Mouse (Mus musculus) monocyte, adult 2 months (primary cell): ENCODE measurements around the gene Gm49510.
A peak's percentile ranks its signal among the peaks of the same experiment; 100 is the strongest.

Source experiments
- DNase-seq, 2 experiments: peaks; one replicate each; pipeline ENCODE4 v3.0.0; 2022; ENCODE audit warnings: low spot score in 2 of 2, low read depth in 1 of 2

The Gm49510 gene

DNA sequence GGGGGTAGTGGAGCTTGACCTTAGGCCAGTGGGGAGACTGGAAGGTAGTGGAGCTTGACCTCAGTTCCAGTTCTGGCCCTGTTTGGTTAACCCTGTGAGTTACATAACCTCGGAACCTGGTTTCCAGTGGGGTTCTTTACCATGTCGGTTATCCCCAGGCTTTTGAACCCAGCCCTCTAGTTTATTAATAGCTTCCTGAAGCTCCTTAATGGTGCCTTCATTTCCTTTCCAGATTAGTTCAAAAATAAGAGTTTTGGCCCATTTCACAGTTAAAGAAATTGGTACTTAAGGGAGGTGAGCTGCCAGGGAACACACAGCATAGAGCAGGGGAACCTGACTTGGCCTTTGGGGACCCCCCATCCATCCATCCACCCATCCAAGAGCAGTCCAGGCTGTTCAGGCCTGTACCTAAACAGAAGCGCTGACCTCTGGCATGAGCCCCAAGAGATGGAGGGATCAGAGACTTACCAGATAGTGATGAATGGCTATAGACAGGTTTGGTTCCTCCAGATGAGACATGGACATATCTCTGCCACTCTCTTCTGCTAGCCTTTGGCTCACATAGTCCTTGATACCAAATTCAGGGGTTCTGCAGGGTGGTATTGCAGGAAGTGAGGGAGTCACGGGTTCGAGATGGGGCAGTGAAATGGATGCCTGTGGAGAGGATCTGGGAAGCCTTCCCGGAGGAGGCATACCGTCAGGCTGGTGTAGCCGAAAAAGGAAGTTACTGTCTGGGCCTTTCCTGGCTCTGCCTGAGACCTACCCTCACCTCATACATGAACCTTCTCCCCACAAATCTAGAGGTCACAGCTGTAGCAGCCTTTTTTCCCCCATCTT lies 15.6 kb downstream of the Gm49510 start:
- DNase-seq, result no peak

DNA sequence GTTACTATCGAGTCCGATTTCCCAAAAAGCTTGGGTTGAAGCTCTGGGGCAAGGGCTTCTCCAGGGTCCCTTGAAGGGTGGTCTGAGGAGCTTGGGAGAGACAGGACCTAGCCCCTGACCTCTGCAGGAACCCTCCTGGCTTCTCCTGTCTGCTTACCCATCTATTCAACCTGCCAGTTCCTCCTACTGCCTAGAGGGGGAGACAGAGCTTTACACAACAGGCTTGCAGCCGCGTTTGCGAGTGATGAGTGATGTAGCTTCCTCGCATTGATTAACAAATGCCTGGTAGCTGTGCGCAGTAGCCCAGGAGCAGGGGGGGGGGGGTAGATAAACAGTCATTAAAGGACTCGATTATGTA lies 16.2 kb downstream of the Gm49510 start:
- DNase-seq, result peak in 1 of 2 experiments; percentile 43

DNA sequence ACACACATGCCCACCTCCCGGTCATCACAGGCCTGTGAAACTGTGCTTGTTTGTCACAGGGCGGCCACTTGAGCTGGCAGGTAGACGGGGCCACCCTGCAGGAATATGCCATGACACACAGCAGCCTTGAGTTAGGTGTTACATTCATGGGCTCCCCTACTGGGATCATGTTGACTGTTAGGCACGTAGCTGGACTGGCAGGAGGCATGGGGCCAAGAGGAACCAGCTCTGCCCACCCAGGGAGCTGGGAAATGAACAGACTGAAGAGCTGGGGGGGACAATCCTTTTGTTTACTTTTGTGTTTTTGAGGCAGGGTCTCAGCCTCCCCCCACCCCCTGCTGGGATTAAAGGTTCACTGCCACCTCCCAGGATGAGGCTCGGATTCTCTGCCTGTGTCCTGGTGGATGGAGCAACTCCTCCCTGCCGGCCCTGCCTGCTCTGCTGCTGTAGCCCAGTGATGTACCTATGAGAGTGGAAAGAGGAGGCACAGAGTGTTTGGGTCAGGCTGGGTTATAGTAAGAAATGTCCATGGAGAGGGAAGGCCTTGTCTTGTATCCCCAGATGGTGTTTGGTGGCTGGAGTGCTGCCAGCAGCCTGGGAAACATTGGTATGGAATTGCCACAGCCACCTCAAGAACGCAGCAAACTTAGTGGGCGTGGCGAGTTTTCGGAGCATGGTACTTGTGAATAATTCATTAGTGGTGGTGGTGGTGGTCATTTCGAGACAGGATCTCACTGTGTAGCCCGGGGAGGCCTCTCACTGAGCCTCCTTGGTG lies 16.8 kb downstream of the Gm49510 start:
- DNase-seq, result no peak

DNA sequence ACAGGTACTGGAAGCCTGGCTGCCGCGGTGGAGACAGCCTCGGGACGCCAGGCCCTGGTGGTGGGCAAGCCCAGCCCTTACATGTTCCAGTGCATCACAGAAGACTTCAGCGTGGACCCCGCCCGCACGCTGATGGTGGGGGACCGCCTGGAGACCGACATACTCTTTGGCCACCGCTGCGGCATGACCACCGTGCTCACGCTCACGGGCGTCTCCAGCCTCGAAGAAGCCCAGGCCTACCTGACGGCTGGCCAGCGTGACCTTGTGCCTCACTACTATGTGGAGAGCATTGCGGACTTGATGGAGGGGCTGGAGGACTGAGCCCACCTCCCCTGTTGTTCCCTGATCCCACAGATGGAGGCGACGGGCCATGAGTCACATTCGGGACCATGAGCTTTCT lies 18.7 kb downstream of the Gm49510 start:
- no peak for DNase-seq

DNA sequence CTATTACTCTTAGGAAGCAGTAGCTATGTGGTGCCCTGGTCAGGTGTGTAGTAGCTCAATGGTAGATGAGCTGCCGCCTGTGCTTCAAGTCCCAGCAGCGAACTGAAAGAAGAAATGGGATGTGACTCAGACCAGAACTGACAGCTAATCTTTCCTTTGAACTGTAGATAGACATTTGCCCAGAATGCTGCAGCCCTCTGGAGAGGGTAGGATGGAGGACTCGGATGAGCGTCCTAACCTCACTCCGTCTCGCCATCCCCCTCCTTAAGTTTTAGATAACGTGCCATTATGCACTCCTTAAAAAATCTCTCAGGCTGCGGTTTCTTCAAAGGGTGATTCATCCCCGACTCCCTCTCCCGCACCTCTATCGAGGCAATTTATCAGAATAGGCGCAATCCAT lies 20.4 kb downstream of the Gm49510 start:
- no peak for DNase-seq

DNA sequence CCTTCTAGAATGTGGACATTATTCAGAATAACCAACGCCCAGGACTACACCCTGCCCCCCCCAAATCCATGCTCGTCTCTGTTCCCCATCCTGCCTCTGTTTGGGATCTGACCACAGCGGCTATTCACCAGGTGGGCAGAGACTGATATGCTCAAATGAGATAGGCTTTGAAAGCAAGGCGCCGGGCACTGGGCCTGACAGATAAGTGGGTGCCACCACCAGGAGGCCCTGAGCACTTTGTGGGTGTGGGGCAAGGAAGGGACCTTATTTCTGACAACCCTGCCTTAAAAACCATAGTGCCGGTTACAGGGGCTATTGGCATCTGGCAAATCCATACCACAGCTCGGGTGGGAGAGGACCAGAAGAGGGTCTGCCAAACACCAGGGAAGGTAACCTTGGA lies 23.2 kb downstream of the Gm49510 start:
- DNase-seq, result no peak

DNA sequence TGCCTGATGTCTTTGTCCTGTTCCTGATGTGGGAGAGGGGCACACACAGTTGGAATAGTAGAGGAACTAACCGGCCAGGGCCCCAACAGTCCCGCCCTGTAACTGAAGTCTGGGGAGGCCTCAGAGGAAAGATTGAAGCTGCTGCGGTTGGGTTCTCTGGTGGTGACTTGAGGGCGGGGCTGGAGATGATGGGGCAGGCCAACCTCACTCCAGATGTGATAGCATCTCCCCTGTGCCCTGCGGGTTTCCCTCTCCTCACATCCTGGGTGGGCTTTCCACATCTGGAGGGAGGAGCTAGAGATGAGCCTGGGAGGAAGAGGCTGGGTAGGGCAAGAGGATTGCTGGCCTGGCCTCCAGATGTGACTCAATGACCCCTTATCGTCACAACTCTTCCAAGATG lies 24.1 kb downstream of the Gm49510 start:
- DNase-seq, result no peak

DNA sequence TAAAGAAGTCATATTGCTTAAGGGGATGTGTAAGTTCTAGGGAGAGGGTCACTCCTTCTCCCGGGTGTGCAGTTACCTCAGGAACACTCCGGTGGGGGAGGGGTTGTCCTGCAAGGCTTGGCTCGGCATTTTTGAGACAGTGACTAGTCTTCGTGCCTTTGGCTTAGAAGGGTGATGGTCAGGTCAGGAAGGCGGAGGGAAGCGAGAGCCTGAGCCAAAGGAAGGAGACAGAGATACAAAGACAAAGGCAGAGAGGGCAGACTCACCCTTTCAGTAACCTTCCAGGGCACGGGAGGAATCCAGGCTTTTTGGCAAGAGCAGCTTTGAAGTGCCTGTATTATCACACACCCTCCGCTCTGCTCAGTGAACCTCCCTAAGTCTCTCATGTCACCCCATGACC lies 25.7 kb downstream of the Gm49510 start:
- no peak for DNase-seq

DNA sequence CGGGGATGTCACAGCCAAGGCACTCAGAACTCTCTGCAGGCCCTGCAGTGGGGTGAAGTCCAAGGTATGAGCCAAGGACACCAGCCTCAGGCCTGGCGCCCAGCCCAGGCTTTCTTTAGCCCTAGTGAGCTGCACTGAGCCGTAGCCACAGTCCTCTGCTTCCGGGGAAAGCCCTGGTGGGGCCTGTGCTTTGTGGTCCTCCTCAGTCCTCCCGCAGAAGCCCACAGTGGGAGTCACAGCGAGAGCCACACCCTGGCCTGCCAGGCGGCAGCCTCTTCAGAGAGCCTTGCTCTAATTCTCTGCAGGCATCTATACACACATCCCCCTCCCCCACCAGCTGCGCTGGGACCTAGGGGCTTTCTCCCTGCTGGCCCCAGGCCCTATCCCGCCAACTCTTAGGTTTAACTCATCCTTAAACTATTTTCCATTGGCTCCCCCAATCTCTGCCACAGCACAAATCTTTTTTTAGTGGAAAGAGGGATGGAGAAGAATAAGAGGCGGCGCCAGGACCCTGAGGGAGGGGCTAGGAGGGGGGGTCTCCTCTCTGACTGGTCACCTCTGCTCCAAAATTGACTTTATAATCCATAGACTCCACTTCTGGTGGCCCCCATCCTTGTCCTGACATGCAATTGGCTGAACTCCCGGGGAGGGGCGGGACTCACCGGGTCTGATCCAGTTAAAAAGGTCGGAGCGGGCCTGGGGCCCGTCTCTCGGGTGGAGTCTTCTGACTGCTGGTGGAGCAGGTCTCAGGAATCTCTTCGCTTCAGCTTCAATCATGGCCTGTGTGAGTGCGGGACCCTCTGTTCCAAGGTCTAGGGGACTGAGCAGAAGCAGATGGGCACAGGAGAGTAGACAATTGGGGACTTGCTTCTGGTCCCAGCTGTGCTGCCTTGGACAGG lies 26.8 kb downstream of the Gm49510 start, which contains the start of gene Lgals1:
Gene Lgals1 (plus strand): TSS at position 705 of the 899 bp plus-strand sequence.
- peak in 1 of 2 experiments; percentile 28 for DNase-seq

DNA sequence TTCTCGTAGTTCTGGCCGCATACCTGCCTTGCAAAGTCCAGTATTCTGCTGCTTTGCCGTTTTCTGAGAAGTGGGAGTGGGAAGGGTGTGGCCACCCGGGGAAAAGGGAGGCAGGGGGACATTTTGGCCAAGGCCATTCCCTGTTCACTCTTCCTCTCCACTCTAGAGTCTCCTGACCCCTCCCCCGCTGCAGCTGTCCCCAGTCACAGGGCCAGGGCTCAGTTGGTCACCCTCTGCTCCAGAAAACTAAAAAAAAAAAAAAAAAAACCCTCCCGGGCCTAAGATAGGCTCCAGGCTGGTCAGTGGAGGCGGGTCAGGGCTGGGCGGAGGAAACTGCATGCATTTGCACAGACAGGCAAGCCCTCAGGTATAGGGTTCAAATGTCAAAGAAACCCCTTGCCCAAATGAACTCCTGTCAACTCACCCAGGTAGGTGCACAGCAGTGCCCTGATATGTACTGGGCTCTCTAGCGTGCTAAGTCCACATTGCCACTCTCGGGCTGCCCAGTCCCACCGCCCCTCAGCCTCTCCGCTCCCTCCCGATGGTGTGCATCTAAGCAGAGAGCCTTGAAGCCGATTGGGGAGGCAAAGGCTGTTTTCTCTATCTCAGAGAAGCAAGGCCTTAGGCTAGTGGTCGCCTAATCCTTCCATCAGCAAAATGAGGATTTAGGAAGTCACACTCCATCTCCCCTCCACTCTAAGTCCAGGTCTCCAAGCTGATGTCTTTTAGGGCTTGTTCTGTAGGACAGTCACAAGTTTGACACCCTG lies 27.7 kb downstream of the Gm49510 start:
- DNase-seq, result no peak

DNA sequence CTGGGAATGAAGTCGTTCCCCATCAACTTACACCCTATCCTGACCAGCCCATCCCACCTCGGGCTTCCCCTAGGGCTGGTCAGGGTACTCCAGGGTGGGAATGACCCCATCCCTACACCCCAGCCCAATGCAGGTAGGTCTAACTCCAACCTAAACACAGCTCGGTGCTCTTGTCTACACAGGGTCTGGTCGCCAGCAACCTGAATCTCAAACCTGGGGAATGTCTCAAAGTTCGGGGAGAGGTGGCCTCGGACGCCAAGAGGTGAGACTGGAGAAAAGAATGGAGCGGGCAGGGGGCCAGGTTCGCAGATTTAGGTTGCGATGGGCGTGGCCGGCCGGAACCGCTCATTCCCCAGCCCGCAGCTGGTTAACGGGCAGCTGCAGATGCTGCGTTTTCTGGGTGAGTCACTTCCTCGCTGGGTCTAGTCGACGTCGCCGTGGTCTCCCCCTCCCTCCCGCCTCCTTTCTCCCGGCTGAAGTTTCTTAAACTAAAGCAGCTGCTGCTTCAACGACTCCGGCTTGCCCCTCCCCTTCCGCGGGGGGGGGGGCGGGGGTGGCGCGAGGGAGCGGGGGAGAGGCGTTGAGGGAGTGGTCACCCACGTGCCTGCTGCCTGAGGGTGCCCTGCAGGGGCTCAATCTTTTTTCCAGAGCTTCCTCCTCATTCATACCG lies 28.5 kb downstream of the Gm49510 start:
- peak; percentile 53 to 58 for DNase-seq

DNA sequence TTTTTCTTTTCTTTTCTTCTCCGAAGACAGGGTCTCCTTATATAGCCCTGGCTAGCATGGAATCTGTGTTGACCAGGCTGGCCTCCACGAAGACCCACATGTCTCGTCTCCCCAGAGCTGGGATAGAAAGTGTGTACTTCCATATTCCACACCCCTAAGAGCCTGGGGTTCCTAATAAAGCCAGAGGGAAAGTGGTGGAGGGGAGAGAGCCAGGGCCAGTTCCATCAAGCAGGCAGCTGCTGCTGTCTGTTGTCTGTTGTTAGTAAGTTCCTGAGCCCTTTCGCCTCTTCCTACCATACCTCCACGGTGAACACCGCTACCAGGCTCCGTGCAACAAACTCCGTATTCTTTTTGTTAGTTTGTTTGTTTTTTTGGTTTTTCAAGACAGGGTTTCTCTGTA lies 29.1 kb downstream of the Gm49510 start:
- no peak for DNase-seq

DNA sequence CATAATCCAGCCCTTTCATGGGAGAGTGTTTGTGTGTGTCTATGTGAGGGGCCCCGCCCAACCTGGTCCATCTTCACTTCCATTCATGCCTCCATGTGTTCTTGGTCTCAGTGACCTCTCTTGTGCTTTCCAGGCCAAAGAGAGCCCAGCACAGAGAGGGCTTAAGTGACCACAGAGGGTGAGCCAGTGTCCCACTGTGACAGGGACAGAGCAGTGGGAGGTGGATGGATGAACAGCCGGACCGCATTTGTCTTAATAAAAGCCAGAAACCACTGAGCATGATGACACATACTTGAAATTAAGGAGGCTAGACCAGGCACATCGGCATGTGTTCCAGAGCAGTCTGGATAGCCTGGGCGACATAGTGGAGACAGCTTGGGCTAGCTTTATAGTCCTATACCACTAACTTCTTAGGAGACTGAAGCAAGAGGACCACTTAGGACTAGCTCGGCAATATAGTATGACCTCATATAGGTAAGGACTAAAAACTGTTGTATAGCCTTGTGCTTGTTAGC lies 30.8 kb downstream of the Gm49510 start:
- no peak for DNase-seq

DNA sequence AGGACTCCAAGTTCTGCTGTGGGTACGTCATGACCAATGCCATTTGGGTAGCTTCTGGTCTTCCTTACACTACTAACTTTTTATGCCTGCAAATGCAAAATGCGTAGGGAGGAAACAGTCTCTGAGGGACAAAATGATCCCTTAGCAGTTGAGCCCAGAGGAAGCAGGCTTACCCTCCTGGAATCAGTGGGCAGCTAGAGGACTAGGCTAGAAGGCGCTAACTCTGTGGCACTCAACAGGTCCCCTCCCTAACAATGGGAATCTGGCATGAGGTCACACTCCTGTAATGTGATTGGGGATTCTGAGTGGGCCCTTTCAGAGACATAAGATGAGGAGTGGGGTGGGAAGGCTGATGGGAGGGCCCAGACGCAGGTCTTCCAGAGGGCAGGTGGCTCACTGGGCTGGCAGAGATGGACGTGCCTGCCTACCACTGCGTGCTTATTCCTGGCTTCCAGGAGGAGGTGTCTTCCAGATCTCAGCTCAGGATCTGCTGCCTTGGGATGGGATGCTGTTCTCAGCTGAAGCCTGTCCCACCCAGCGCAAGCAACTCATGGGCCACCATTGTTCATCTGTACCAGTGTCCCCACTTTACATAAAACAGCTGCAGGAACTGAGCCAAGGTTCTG lies 31.4 kb downstream of the Gm49510 start:
- no peak for DNase-seq

DNA sequence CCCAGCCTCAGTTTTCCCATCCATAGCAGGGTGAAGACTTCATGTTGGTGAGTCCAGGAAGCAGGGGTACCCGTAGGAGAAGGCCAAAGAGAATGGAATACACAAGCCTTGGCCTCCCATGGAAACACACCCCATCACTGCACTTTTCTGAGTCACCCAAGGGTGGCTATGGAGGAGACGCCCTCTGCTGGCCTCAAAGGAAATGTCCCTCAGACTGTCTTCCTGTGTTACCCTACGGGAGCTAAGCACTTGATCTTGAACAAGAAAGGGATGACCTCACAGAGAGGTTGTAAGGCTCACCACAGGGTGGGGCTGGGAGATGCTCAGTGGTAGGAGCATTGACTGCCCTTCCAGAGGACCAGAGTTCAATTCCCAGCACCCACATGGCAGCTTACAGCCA lies 32.1 kb downstream of the Gm49510 start:
- peak; percentile 43 to 49 for DNase-seq

DNA sequence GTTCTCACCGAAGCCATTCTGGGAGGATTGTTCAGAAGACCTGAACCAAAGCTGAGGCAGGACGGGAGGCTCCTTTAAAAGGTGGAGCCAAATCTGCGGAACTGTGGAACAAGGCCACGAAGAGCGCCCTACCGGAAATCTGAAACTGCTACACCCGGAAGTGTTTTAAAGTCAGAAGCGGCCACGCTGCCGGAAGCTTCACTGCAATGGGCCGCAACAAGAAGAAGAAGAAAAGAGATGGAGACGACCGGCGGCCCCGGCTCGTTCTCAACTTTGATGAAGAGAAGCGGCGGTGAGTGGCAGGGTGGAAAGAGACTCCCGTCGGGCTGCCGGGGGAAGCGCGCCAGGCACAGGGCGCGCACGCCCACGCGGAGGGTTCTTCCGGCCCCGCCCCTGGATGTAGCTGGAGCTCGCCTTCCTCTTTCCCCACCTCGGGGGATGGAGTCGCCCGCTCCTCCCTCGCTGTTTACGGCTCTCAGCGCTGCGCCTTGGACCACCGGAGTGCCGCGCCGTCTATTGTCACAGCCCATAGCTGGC lies 35.4 kb downstream of the Gm49510 start, which contains the start of gene Nol12:
Gene Nol12 (plus strand): TSS at position 150 of the 537 bp plus-strand sequence.
- DNase-seq, result peak; percentile 55 to 71

DNA sequence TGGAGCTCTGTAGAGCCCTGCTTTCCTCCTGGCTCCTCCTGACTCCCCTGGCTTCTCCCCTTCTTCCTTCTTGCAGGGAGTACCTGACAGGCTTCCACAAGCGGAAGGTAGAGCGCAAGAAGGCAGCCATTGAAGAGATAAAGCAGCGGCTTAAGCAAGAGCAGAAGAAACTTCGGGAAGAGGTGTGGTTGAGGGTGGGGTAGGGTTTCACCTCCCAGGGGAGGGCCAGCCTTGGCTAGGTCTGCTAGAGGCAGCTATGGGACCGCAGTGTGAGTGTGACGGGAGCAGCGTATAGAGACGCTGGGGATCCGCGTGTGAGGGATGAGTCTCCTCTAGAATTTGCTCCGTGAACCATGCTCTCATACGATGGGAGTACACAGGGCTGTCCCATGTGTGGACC lies 36.9 kb downstream of the Gm49510 start:
- DNase-seq, result no peak

DNA sequence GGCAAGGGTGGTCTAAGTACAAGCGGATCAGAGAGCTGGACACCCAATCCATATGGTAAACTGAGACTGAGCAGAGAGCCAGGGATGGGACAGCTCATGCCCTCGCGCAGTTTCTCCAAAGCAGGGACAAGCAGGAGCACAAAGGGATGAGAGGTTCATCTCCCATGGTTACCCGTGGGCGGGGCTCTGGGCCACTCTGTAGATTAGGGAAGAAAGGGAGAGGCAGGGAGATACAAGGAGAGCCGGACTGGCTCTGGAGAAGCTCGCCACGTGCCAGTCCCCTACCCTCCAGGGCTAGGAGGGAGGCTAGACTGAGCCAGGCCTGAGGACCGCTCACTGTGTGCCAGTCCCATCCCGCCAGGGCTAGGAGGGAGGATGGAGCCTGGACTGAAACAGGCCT lies 37.8 kb downstream of the Gm49510 start:
- no peak for DNase-seq

DNA sequence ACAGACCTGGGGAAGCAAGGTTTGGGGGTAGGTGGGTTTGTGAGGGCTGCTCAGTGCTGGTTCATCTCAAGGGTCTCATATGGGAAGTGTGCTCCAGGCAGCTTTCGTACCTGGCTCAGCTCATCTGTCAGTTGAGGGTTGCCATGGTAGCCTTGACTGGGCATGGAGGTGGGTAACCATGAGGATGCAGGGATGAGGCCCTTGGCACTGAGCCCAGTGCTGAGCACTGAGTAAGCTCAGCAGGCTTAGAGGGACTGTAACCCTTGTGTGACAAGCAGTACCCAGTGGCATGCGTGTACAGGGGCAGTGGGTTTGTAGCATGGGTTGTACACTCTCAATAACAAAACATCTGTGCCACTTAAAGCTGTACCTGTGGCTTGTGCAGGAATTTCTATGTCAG lies 38.5 kb downstream of the Gm49510 start:
- DNase-seq, result no peak
